In the genomic region with DNA sequence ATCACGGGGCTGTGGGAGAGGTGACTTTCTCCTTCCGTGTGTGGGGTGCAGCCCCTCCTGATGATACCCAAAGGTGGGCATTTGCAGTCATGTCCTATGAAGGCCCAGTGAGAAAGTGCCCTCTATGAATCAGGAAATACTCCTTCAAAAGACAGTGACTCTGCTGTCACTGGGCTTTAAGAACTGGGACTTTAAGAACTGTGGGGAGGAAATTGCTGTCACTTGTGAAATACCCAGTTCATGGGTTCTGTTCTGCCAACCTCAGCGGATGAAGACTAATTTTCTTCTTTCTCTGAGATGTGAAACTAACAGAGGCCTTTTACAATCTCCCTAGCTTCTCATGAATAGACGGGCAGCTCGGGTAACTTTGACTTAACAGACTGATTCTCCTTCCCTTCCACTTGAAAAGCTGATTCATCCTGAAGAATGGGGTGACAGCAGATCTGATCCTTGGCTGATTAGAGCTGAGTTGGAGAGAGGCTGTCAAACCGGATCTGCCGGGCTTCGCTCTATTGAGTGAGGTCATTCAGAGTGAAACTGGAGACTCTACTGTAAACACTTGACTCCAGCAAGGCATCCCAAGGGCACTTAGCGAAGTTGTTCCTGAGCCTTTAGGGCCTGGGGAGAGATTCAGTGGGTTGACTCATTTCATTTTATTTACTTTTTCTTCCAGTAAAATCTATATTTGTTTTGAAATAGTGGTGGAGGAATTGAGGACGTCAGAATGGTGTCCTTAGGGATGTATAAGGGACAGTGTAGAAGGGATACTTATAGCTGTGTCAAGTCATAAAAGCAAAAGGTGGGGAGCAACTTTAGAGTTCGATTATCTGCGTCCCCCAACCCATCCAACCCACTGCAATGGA, we compare ENCODE assay signal across 8 mouse cellular contexts.
DNase-seq lines count a peak whose midpoint lies in the region; ATAC-seq and TF ChIP-seq lines count a peak whose summit lies in the region.

No protein-coding gene starts in this region.

- H3K9ac ChIP-seq in heart, postnatal 0 days (replicated peaks; ENCODE audit: low read depth, low read length) = no peak overlapping the region
- H3K9ac ChIP-seq in embryonic facial prominence, embryonic 13.5 days = no peak overlapping the region
- H3K9ac ChIP-seq in limb, embryonic 13.5 days = no peak overlapping the region

- DNase-seq in heart, postnatal 0 days (ENCODE audit: low spot score) = peak; percentile 42
- no peak for DNase-seq in heart, postnatal 10 days
- DNase-seq in layer of hippocampus, postnatal 10 days (ENCODE audit: low spot score in 2 of 2) = no peak
- no peak for DNase-seq in right cerebral cortex, postnatal 10 days (ENCODE audit: low spot score in 2 of 2)
- DNase-seq in left cerebral cortex, adult 18-20 months (ENCODE audit: low spot score in 2 of 2) = no peak

- H3K27ac ChIP-seq in heart, postnatal 0 days (ENCODE audit: low read depth) = no peak overlapping the region
- H3K27ac ChIP-seq in embryonic facial prominence, embryonic 13.5 days = peak overlapping the region; percentile 58; the same call in 1 of the 2 replicates
- H3K27ac ChIP-seq in limb, embryonic 13.5 days = no peak overlapping the region; the same call in 1 of the 2 replicates
- H3K27ac ChIP-seq in small intestine, adult 2 months (ENCODE audit: insufficient read depth, low read depth, low read length) = peak overlapping the region; percentile 17; the same call in 1 of the 2 replicates

- H3K9me3 ChIP-seq in heart, postnatal 0 days (replicated peaks; ENCODE audit: control insufficient read depth, low read length) = no peaks in the 10 kb centered on the region
- no peaks in the 10 kb centered on the region for H3K9me3 ChIP-seq in embryonic facial prominence, embryonic 13.5 days
- no peaks in the 10 kb centered on the region for H3K9me3 ChIP-seq in limb, embryonic 13.5 days

- 47% methylated on average over 12 of the region's 12 CpGs for WGBS in heart, postnatal 0 days
- WGBS in embryonic facial prominence, embryonic 13.5 days = 24% methylated on average over 12 of the region's 12 CpGs
- WGBS in limb, embryonic 13.5 days = 31% methylated on average over 12 of the region's 12 CpGs
- WGBS in small intestine, adult 2 months = 27% methylated on average over 12 of the region's 12 CpGs

- no peak overlapping the region for H3K4me2 ChIP-seq in heart, postnatal 0 days (ENCODE audit: low read depth, low read length)
- H3K4me2 ChIP-seq in embryonic facial prominence, embryonic 13.5 days = no peak overlapping the region
- H3K4me2 ChIP-seq in limb, embryonic 13.5 days (replicated peaks) = no peak overlapping the region

- TF ChIP-seq POLR2A in small intestine, adult 2 months (IDR thresholded peaks at IDR 0.05; ENCODE audit: low read depth, low read length) = no peak

- TF ChIP-seq CTCF in heart, postnatal 0 days (IDR thresholded peaks at IDR 0.05; ENCODE audit: low read depth) = no peak
- TF ChIP-seq CTCF in small intestine, adult 2 months (IDR thresholded peaks at IDR 0.05; ENCODE audit: extremely low read depth, insufficient read length, insufficient replicate concordance, low read depth, low read length) = no peak

- TF ChIP-seq EP300 in heart, postnatal 0 days (IDR thresholded peaks at IDR 0.05; ENCODE audit: low read depth) = no peak

- intact Hi-C loops in heart, postnatal 10 days (cut with DNase I) = no loop called here

- ATAC-seq in heart, postnatal 0 days (ENCODE audit: insufficient read depth, low read depth) = no peak
- ATAC-seq in embryonic facial prominence, embryonic 13.5 days (ENCODE audit: insufficient number of reproducible peaks, insufficient read depth, low FRiP score, low TSS enrichment, low read depth) = peak; percentile 73
- peak; percentile 65; the same call in 1 of the 2 replicates for ATAC-seq in limb, embryonic 13.5 days (ENCODE audit: low FRiP score, low read depth)

- no peak overlapping the region for H3K4me3 ChIP-seq in heart, postnatal 0 days (ENCODE audit: low read depth, low read length)
- H3K4me3 ChIP-seq in embryonic facial prominence, embryonic 13.5 days = no peak overlapping the region
- no peak overlapping the region for H3K4me3 ChIP-seq in limb, embryonic 13.5 days
- no peak overlapping the region for H3K4me3 ChIP-seq in small intestine, adult 2 months (ENCODE audit: low read depth, low read length)

- 0 out of 2 replicates have a peak, but pooled peaks cover 10% of the 10 kb centered on the region for H3K4me1 ChIP-seq in heart, postnatal 0 days (ENCODE audit: control insufficient read depth, insufficient read depth)
- H3K4me1 ChIP-seq in embryonic facial prominence, embryonic 13.5 days = peaks cover 36% of the 10 kb centered on the region
- H3K4me1 ChIP-seq in limb, embryonic 13.5 days = peaks cover 26% of the 10 kb centered on the region
- no peaks in the 10 kb centered on the region; the same call in 1 of the 2 replicates for H3K4me1 ChIP-seq in small intestine, adult 2 months (ENCODE audit: control insufficient read depth, insufficient read depth, insufficient read length, low read length)

- H3K27me3 ChIP-seq in heart, postnatal 0 days (ENCODE audit: control insufficient read depth, insufficient read depth, low read length) = no peaks in the 10 kb centered on the region
- H3K27me3 ChIP-seq in embryonic facial prominence, embryonic 13.5 days = no peaks in the 10 kb centered on the region
- no peaks in the 10 kb centered on the region for H3K27me3 ChIP-seq in limb, embryonic 13.5 days
- no peaks in the 10 kb centered on the region for H3K27me3 ChIP-seq in small intestine, adult 2 months (ENCODE audit: control insufficient read depth, insufficient read depth, low read length)

- H3K36me3 ChIP-seq in heart, postnatal 0 days (replicated peaks; ENCODE audit: control insufficient read depth, insufficient read depth, low read length) = no peaks in the 10 kb centered on the region
- H3K36me3 ChIP-seq in embryonic facial prominence, embryonic 13.5 days = no peaks in the 10 kb centered on the region
- H3K36me3 ChIP-seq in limb, embryonic 13.5 days = no peaks in the 10 kb centered on the region
- no peaks in the 10 kb centered on the region for H3K36me3 ChIP-seq in small intestine, adult 2 months (ENCODE audit: control insufficient read depth, insufficient read depth, low read length)

Comparison
In these comparisons a context has a peak if more than half of its experiments do, and no peak if none do; other contexts are left out.
1. H3K27ac ChIP-seq: peak in embryonic facial prominence, embryonic 13.5 days (single experiment) and small intestine, adult 2 months (single experiment); none in heart, postnatal 0 days (single experiment) and limb, embryonic 13.5 days (single experiment).